Mouse (Mus musculus) neural tube, embryonic 13.5 days (tissue): ENCODE measurements at regions not wholly inside any gene's neighbourhood (a gene's known extent, or its start where the extent isn't known, plus 50 kb on each side); places are given as distances from the start of the nearest gene placed in this dataset.

ENCODE experiments used
- ATAC-seq: fragments of 200-750 bp; cut with Nextera tagmentation; 2 replicates; pipeline ENCODE4 v1.8.0; 2017; ENCODE audit warnings: low read depth, mild to moderate bottlenecking, moderate TSS enrichment, moderate library complexity
- H3K27ac ChIP-seq: fragments of 300-500 bp; sonication (generic); replicated peaks from 2 replicates; pipeline ENCODE4 v1.5.1; 2015; ENCODE audit warnings: moderate library complexity, mild to moderate bottlenecking, inconsistent platforms
- H3K27me3 ChIP-seq: fragments of 300-500 bp; sonication (generic); 2 replicates; pipeline ENCODE4 v1.6.1; 2015; ENCODE audit warnings: mild to moderate bottlenecking, inconsistent platforms
- H3K36me3 ChIP-seq: fragments of 300-500 bp; sonication (generic); 2 replicates; pipeline ENCODE4 v1.6.1; 2015; ENCODE audit warnings: mild to moderate bottlenecking, inconsistent platforms
- H3K4me1 ChIP-seq: fragments of 300-500 bp; sonication (generic); replicated peaks from 2 replicates; pipeline ENCODE4 v1.6.1; 2015; ENCODE audit warnings: inconsistent platforms
- H3K4me2 ChIP-seq: fragments of 300-500 bp; sonication (generic); 2 replicates; pipeline ENCODE4 v1.6.1; 2015; ENCODE audit warnings: inconsistent platforms, mild to moderate bottlenecking, moderate library complexity
- H3K4me3 ChIP-seq: fragments of 300-500 bp; sonication (generic); 2 replicates; pipeline ENCODE4 v1.5.1; 2015; ENCODE audit warnings: mild to moderate bottlenecking, inconsistent platforms
- H3K9ac ChIP-seq: fragments of 300-500 bp; sonication (generic); 2 replicates; pipeline ENCODE4 v1.6.1; 2015; ENCODE audit warnings: moderate library complexity, mild to moderate bottlenecking, inconsistent platforms
- H3K9me3 ChIP-seq: fragments of 300-500 bp; sonication (generic); 2 replicates; pipeline ENCODE4 v1.6.1; 2016; ENCODE audit warnings: inconsistent platforms
- WGBS: fragments of 180-500 bp; shearing (Covaris S2); methylation state at CpG from one replicate; pipeline ENCODE4 v1.1.7; 2015; 5-methylcytosine and 5-hydroxymethylcytosine counted together

GRCm38 (mm10) chr13:51935827-51936226 is 89.3 kb downstream of the Gadd45g start:
- H3K9ac ChIP-seq = no peak overlapping the region
- peaks cover 14% of the 10 kb centered on the region for H3K4me1 ChIP-seq
- no peak overlapping the region for H3K27ac ChIP-seq
- peaks cover 5% of the 10 kb centered on the region; the same call in 1 of the 2 replicates for H3K27me3 ChIP-seq
- no peak overlapping the region for H3K4me3 ChIP-seq
- WGBS = 88% methylated on average over 10 of the region's 10 CpGs
- ATAC-seq = no peak
- H3K9me3 ChIP-seq = no peaks in the 10 kb centered on the region
- no peak overlapping the region for H3K4me2 ChIP-seq
- no peaks in the 10 kb centered on the region for H3K36me3 ChIP-seq

GRCm38 (mm10) chr13:51936441-51936840 is 90.0 kb downstream of the Gadd45g start:
- Histone ChIP-seq H3K27me3 (peaks cover under 1% of the 10 kb centered on the region; the same call in 1 of the 2 replicates), H3K36me3 (no peaks in the 10 kb centered on the region), H3K27ac (no peak overlapping the region), H3K9ac (no peak overlapping the region), H3K4me2 (no peak overlapping the region), H3K4me1 (peaks cover 9% of the 10 kb centered on the region), H3K4me3 (no peak overlapping the region), H3K9me3 (no peaks in the 10 kb centered on the region)
- no peak for ATAC-seq
- 90% methylated on average over 5 of the region's 5 CpGs for WGBS

GRCm38 (mm10) chr13:51937898-51938297 is 91.4 kb downstream of the Gadd45g start:
- no peak overlapping the region for H3K4me3 ChIP-seq
- peaks cover 9% of the 10 kb centered on the region for H3K4me1 ChIP-seq
- peak; percentile 67 for ATAC-seq
- no peak overlapping the region for H3K27ac ChIP-seq
- no peak overlapping the region for H3K9ac ChIP-seq
- no peaks in the 10 kb centered on the region for H3K9me3 ChIP-seq
- no peak overlapping the region for H3K4me2 ChIP-seq
- 22% methylated on average over 7 of the region's 7 CpGs for WGBS
- H3K36me3 ChIP-seq = no peaks in the 10 kb centered on the region
- 0 out of 2 replicates have a peak, but pooled peaks cover 5% of the 10 kb centered on the region for H3K27me3 ChIP-seq

- Histone ChIP-seq H3K4me3 (no peak overlapping the region), H3K9me3 (no peaks in the 10 kb centered on the region), H3K4me1 (peaks cover 9% of the 10 kb centered on the region), H3K27me3 (peaks cover 5% of the 10 kb centered on the region; the same call in 1 of the 2 replicates), H3K9ac (no peak overlapping the region), H3K27ac (no peak overlapping the region), H3K36me3 (no peaks in the 10 kb centered on the region), H3K4me2 (no peak overlapping the region)
- 96% methylated on average over 4 of the region's 4 CpGs for WGBS
- ATAC-seq = no peak
Observed at GRCm38 (mm10) chr13:51939262-51939661, 92.8 kb downstream of the Gadd45g start.

- Histone ChIP-seq H3K9me3 (no peaks in the 10 kb centered on the region), H3K4me1 (peaks cover 9% of the 10 kb centered on the region), H3K4me2 (no peak overlapping the region), H3K9ac (no peak overlapping the region), H3K36me3 (no peaks in the 10 kb centered on the region), H3K4me3 (no peak overlapping the region), H3K27ac (no peak overlapping the region), H3K27me3 (peaks cover 5% of the 10 kb centered on the region; the same call in 1 of the 2 replicates)
- 92% methylated on average over 6 of the region's 6 CpGs for WGBS
- no peak for ATAC-seq
Observed at GRCm38 (mm10) chr13:51939715-51940114, 93.2 kb downstream of the Gadd45g start.

GRCm38 (mm10) chr13:51946171-51946570 is 99.7 kb downstream of the Gadd45g start:
- no peaks in the 10 kb centered on the region for H3K9me3 ChIP-seq
- H3K4me2 ChIP-seq = no peak overlapping the region
- peaks cover 13% of the 10 kb centered on the region for H3K27me3 ChIP-seq
- ATAC-seq = no peak
- H3K36me3 ChIP-seq = no peaks in the 10 kb centered on the region
- no peak overlapping the region for H3K4me3 ChIP-seq
- 47% methylated on average over 3 of the region's 3 CpGs for WGBS
- no peak overlapping the region for H3K27ac ChIP-seq
- no peak overlapping the region for H3K9ac ChIP-seq
- no peaks in the 10 kb centered on the region for H3K4me1 ChIP-seq

GRCm38 (mm10) chr13:51948896-51949295 is 102.4 kb downstream of the Gadd45g start:
- no peaks in the 10 kb centered on the region for H3K36me3 ChIP-seq
- H3K4me1 ChIP-seq = peaks cover 9% of the 10 kb centered on the region
- WGBS = 75% methylated on average over 3 of the region's 3 CpGs
- H3K27ac ChIP-seq = no peak overlapping the region
- no peaks in the 10 kb centered on the region for H3K9me3 ChIP-seq
- H3K27me3 ChIP-seq = peaks cover 10% of the 10 kb centered on the region; the same call in 1 of the 2 replicates
- H3K4me3 ChIP-seq = no peak overlapping the region
- no peak for ATAC-seq
- H3K9ac ChIP-seq = no peak overlapping the region
- H3K4me2 ChIP-seq = no peak overlapping the region

GRCm38 (mm10) chr13:51951506-51952038 is 105.1 kb downstream of the Gadd45g start:
- no peak for ATAC-seq
- Histone ChIP-seq H3K9me3 (no peaks in the 10 kb centered on the region), H3K9ac (no peak overlapping the region), H3K4me1 (peaks cover 10% of the 10 kb centered on the region), H3K4me3 (no peak overlapping the region), H3K27me3 (peaks cover 15% of the 10 kb centered on the region; the same call in 1 of the 2 replicates), H3K4me2 (no peak overlapping the region), H3K27ac (no peak overlapping the region), H3K36me3 (no peaks in the 10 kb centered on the region)
- WGBS = 90% methylated on average over 7 of the region's 7 CpGs

GRCm38 (mm10) chr13:51953084-51953483 is 106.6 kb downstream of the Gadd45g start:
- 54% methylated on average over 4 of the region's 4 CpGs for WGBS
- peaks cover 7% of the 10 kb centered on the region; the same call in 1 of the 2 replicates for H3K27me3 ChIP-seq
- no peak for ATAC-seq
- H3K9me3 ChIP-seq = no peaks in the 10 kb centered on the region
- H3K27ac ChIP-seq = no peak overlapping the region; the same call in 1 of the 2 replicates
- no peak overlapping the region for H3K9ac ChIP-seq
- H3K4me1 ChIP-seq = peaks cover 10% of the 10 kb centered on the region
- no peak overlapping the region for H3K4me3 ChIP-seq
- H3K4me2 ChIP-seq = no peak overlapping the region
- H3K36me3 ChIP-seq = no peaks in the 10 kb centered on the region

- Histone ChIP-seq H3K36me3 (no peaks in the 10 kb centered on the region), H3K27ac (no peak overlapping the region; the same call in 1 of the 2 replicates), H3K27me3 (peaks cover 7% of the 10 kb centered on the region; the same call in 1 of the 2 replicates), H3K4me3 (no peak overlapping the region), H3K9me3 (no peaks in the 10 kb centered on the region), H3K4me1 (peaks cover 10% of the 10 kb centered on the region), H3K9ac (no peak overlapping the region), H3K4me2 (no peak overlapping the region)
- no peak for ATAC-seq
- whole genome bisulfite sequencing = 25% methylated on average over 8 of the region's 8 CpGs
Observed at GRCm38 (mm10) chr13:51953569-51953968, 107.1 kb downstream of the Gadd45g start.

GRCm38 (mm10) chr13:51957101-51957500 is 110.6 kb downstream of the Gadd45g start:
- 94% methylated on average over 8 of the region's 8 CpGs for WGBS
- no peaks in the 10 kb centered on the region for H3K36me3 ChIP-seq
- no peaks in the 10 kb centered on the region for H3K9me3 ChIP-seq
- no peak overlapping the region for H3K9ac ChIP-seq
- H3K4me3 ChIP-seq = no peak overlapping the region
- peaks cover 12% of the 10 kb centered on the region for H3K4me1 ChIP-seq
- H3K27ac ChIP-seq = no peak overlapping the region
- peaks cover 7% of the 10 kb centered on the region; the same call in 1 of the 2 replicates for H3K27me3 ChIP-seq
- ATAC-seq = no peak
- H3K4me2 ChIP-seq = no peak overlapping the region

- ATAC-seq = no peak
- H3K27me3 ChIP-seq = no peaks in the 10 kb centered on the region
- no peak overlapping the region for H3K4me2 ChIP-seq
- no peak overlapping the region for H3K9ac ChIP-seq
- H3K9me3 ChIP-seq = no peaks in the 10 kb centered on the region
- H3K27ac ChIP-seq = no peak overlapping the region
- 86% methylated on average over 8 of the region's 8 CpGs for WGBS
- no peaks in the 10 kb centered on the region for H3K36me3 ChIP-seq
- H3K4me3 ChIP-seq = no peak overlapping the region
- H3K4me1 ChIP-seq = peaks cover 15% of the 10 kb centered on the region
Observed at GRCm38 (mm10) chr13:51959591-51959990, 113.1 kb downstream of the Gadd45g start.

GRCm38 (mm10) chr13:51960262-51960661 is 113.8 kb downstream of the Gadd45g start:
- H3K27ac ChIP-seq = no peak overlapping the region
- peaks cover 20% of the 10 kb centered on the region for H3K4me1 ChIP-seq
- H3K4me2 ChIP-seq = no peak overlapping the region
- H3K4me3 ChIP-seq = no peak overlapping the region
- no peaks in the 10 kb centered on the region for H3K27me3 ChIP-seq
- no peak overlapping the region for H3K9ac ChIP-seq
- no peaks in the 10 kb centered on the region for H3K9me3 ChIP-seq
- WGBS = 88% methylated on average over 4 of the region's 4 CpGs
- no peak for ATAC-seq
- no peaks in the 10 kb centered on the region for H3K36me3 ChIP-seq
